In genomic region chr17:29514435-29514834, GRCm38 (mm10) we compare ENCODE assay signal across 9 mouse cellular contexts. TPM values are rescaled to one million over a fixed set of nuclear protein-coding genes. Genes with fewer than 3 reads are reported as not detected.
DNase-seq lines count a peak whose midpoint lies in the region; ATAC-seq and TF ChIP-seq lines count a peak whose summit lies in the region.
"Had no signal": no experiment of that assay in that cellular context is flagged by ENCODE, and none has a peak within 500 bp of the region (broad histone marks: within the 10 kb centered on the region; RNA-seq: fewer than 3 reads in every experiment).

No protein-coding gene starts in this region.

- no peak overlapping the region for H3K4me3 ChIP-seq in cerebellum, adult 2 months (replicated peaks; ENCODE audit: insufficient read depth, low read depth, low read length)

- no peaks in the 10 kb centered on the region for H3K4me1 ChIP-seq in cerebellum, adult 2 months (ENCODE audit: control insufficient read depth, insufficient read depth, low read length)

- H3K27me3 ChIP-seq in cerebellum, adult 2 months (ENCODE audit: control insufficient read depth, insufficient read depth, low read length) = no peaks in the 10 kb centered on the region

- ATAC-seq in frontal cortex, adult (ENCODE audit: low TSS enrichment) = peak; percentile 73; the same call in 1 of the 2 replicates
- peak; percentile 50; the same call in 1 of the 2 replicates for ATAC-seq in megakaryocyte-erythroid progenitor cell, adult 5-6 weeks (replicated peaks; ENCODE audit: low FRiP score, low TSS enrichment, poor library complexity, severe bottlenecking)

- DNase-seq in R1 (ENCODE audit: low read depth, low spot score) = peak; percentile 84
- DNase-seq in cerebellum, adult 2 months = peak; percentile 74 to 85
- peak; percentile 91 for DNase-seq in induced T-regulatory cell, adult 2 months (ENCODE audit: low read depth)
- peak; percentile 41 to 80 for DNase-seq in left cerebral cortex, adult 8-10 months (ENCODE audit: low spot score in 2 of 2)
- peak; percentile 60 to 64 for DNase-seq in right cerebral cortex, postnatal 36 days (ENCODE audit: low spot score in 2 of 2)
- DNase-seq in urinary bladder, postnatal 4 days (ENCODE audit: low spot score in 2 of 2) = peak; percentile 75 to 83

- WGBS in cerebellum, adult 2 months = 3% methylated on average over 11 of the region's 11 CpGs

- TF ChIP-seq CTCF in cerebellum, adult 2 months (IDR thresholded peaks at IDR 0.05; ENCODE audit: borderline replicate concordance, insufficient read depth, low read depth, low read length) = peak; percentile 90

- no peak overlapping the region for H3K27ac ChIP-seq in cerebellum, adult 2 months (ENCODE audit: insufficient read depth, low read length)

- no peak for TF ChIP-seq POLR2A in cerebellum, adult 2 months (IDR thresholded peaks at IDR 0.05; ENCODE audit: borderline replicate concordance, insufficient read depth, low read length)

RNA-seq across cellular contexts. Expression of gene Pim1, which starts 23.9 kb away (rescaled TPM):
- 10.5 and 10.9 TPM in 2 replicates for polyA plus RNA-seq in cerebellum, adult 2 months (2012; rRNA removed)
- 1 to 10 TPM; 4.3 to 6.0 (median 5.1) TPM for total RNA-seq in left cerebral cortex, adult 8-10 months (2022)
- total RNA-seq in megakaryocyte-erythroid progenitor cell, adult 5-6 weeks (2014; fragmentation: Nextera tagmentation) = 33.2 and 48.8 TPM in 2 replicates
- total RNA-seq in megakaryocyte-erythroid progenitor cell, adult 5-6 weeks (2017) = 96.9 and 106 TPM in 2 replicates

RNA-seq across cellular contexts. Expression of gene Gm17657, which starts 35.0 kb away (rescaled TPM):
- not detected in 2 replicates for polyA plus RNA-seq in cerebellum, adult 2 months (2012; rRNA removed)
- not detected for total RNA-seq in left cerebral cortex, adult 8-10 months (2022)
- total RNA-seq in megakaryocyte-erythroid progenitor cell, adult 5-6 weeks (2014; fragmentation: Nextera tagmentation) = not detected in 2 replicates
- total RNA-seq in megakaryocyte-erythroid progenitor cell, adult 5-6 weeks (2017) = not detected in 2 replicates
- polyA plus RNA-seq: neural tube, embryonic 14.5 days had no signal

RNA-seq across cellular contexts. Expression of gene Tbc1d22b, which starts 35.1 kb away (rescaled TPM):
- polyA plus RNA-seq in cerebellum, adult 2 months (2012; rRNA removed) = 37.4 and 37.7 TPM in 2 replicates
- 10 to 100 TPM; 35.6 to 39.5 (median 38.4) TPM for total RNA-seq in left cerebral cortex, adult 8-10 months (2022)
- 15.0 TPM in 2 replicates for total RNA-seq in megakaryocyte-erythroid progenitor cell, adult 5-6 weeks (2014; fragmentation: Nextera tagmentation)
- total RNA-seq in megakaryocyte-erythroid progenitor cell, adult 5-6 weeks (2017) = 3.7 and 4.6 TPM in 2 replicates

RNA-seq across cellular contexts. Expression of gene Tmem217, which starts 37.8 kb away (rescaled TPM):
- polyA plus RNA-seq in cerebellum, adult 2 months (2012; rRNA removed) = 0.76 and 1.2 TPM in 2 replicates
- total RNA-seq in left cerebral cortex, adult 8-10 months (2022) = not detected
- total RNA-seq in megakaryocyte-erythroid progenitor cell, adult 5-6 weeks (2014; fragmentation: Nextera tagmentation) = not detected in 2 replicates
- total RNA-seq in megakaryocyte-erythroid progenitor cell, adult 5-6 weeks (2017) = not detected in 2 replicates

Comparison
In these comparisons a context has a peak if more than half of its experiments do, and no peak if none do; other contexts are left out.
1. RNA of gene Pim1, which starts 23.9 kb away (total RNA-seq): 33.2 to 106 TPM in megakaryocyte-erythroid progenitor cell, adult 5-6 weeks; 4.3 to 6.0 TPM in left cerebral cortex, adult 8-10 months; every median in the first group is over 4 times any median in the second.
2. Peak in every context shown above with its lines, with median percentiles within 50 percentile points of each other: DNase-seq.